Comparison of ENCODE assay signal across 7 mouse cellular contexts in genomic region chr4:141272878-141273277, GRCm38 (mm10). TPM values are rescaled to one million over a fixed set of nuclear protein-coding genes. Genes with fewer than 3 reads are reported as not detected.
DNase-seq lines count a peak whose midpoint lies in the region; ATAC-seq and TF ChIP-seq lines count a peak whose summit lies in the region.

No protein-coding gene starts in this region.

- peak; percentile 60 for DNase-seq in A20 (ENCODE audit: low read depth, low spot score)
- peak; percentile 13 to 48 for DNase-seq in CD8-positive naive resting alpha-beta T cell, adult 2 months (ENCODE audit: low read depth in 2 of 2, low spot score in 2 of 2)
- no peak for DNase-seq in liver, embryonic 13.5 days
- DNase-seq in left cerebral cortex, adult 18-20 months (ENCODE audit: low spot score in 2 of 2): no peak
- DNase-seq in embryo, embryonic 10.5 days (ENCODE audit: low spot score): no peak

- 13% methylated on average over 14 of the region's 14 CpGs for WGBS in forebrain, embryonic 16.5 days
- WGBS in liver, embryonic 13.5 days (ENCODE audit: insufficient replicate concordance): 6% methylated on average over 14 of the region's 14 CpGs

- H3K27me3 ChIP-seq in forebrain, embryonic 16.5 days (replicated peaks; ENCODE audit: control insufficient read depth, insufficient read depth, low read length): no peaks in the 10 kb centered on the region
- peaks cover 26% of the 10 kb centered on the region for H3K27me3 ChIP-seq in liver, embryonic 13.5 days
- H3K27me3 ChIP-seq in myocyte (ENCODE audit: control insufficient read depth, insufficient read depth, insufficient read length): no peaks in the 10 kb centered on the region

- TF ChIP-seq POLR2A in myocyte (IDR thresholded peaks at IDR 0.05; ENCODE audit: insufficient read length, low read depth): peak; percentile 59

- H3K4me1 ChIP-seq in forebrain, embryonic 16.5 days (replicated peaks; ENCODE audit: control insufficient read depth, insufficient read depth, low read length): peaks cover 7% of the 10 kb centered on the region
- peaks cover 13% of the 10 kb centered on the region for H3K4me1 ChIP-seq in liver, embryonic 13.5 days (replicated peaks)

- no peaks in the 10 kb centered on the region for H3K79me2 ChIP-seq in myocyte (ENCODE audit: control insufficient read depth, insufficient read depth)

- H3K4me2 ChIP-seq in forebrain, embryonic 16.5 days (ENCODE audit: low read length): peak overlapping the region; percentile 32
- peak overlapping the region; percentile 20; the same call in 1 of the 2 replicates for H3K4me2 ChIP-seq in liver, embryonic 13.5 days
- H3K4me2 ChIP-seq in myocyte (ENCODE audit: low read depth): peak overlapping the region; percentile 96

- no peak for ATAC-seq in forebrain, embryonic 16.5 days
- ATAC-seq in liver, embryonic 13.5 days (ENCODE audit: low read depth): 0 out of 2 replicates have a peak, but pooled peaks have one; percentile 21

- no peak overlapping the region for H3K27ac ChIP-seq in forebrain, embryonic 16.5 days (ENCODE audit: low read length)
- peak overlapping the region; percentile 32 for H3K27ac ChIP-seq in liver, embryonic 13.5 days

- no peak overlapping the region for H3ac ChIP-seq in myocyte (ENCODE audit: control insufficient read depth, insufficient read length)

- no peak overlapping the region for H3K4me3 ChIP-seq in forebrain, embryonic 16.5 days (replicated peaks; ENCODE audit: low read length)
- H3K4me3 ChIP-seq in liver, embryonic 13.5 days (replicated peaks): no peak overlapping the region
- peak overlapping the region; percentile 17 for H3K4me3 ChIP-seq in myocyte

- no peaks in the 10 kb centered on the region for H3K9me3 ChIP-seq in forebrain, embryonic 16.5 days (ENCODE audit: control insufficient read depth, low read length)
- H3K9me3 ChIP-seq in liver, embryonic 13.5 days (replicated peaks): 0 out of 2 replicates have a peak, but pooled peaks cover 4% of the 10 kb centered on the region

- no peaks in the 10 kb centered on the region for H3K36me3 ChIP-seq in forebrain, embryonic 16.5 days (ENCODE audit: control insufficient read depth, insufficient read depth)
- no peaks in the 10 kb centered on the region for H3K36me3 ChIP-seq in liver, embryonic 13.5 days
- H3K36me3 ChIP-seq in myocyte (ENCODE audit: control insufficient read depth, insufficient read depth): no peaks in the 10 kb centered on the region

- no peak overlapping the region for H3K9ac ChIP-seq in forebrain, embryonic 16.5 days (replicated peaks; ENCODE audit: low read depth, low read length)
- H3K9ac ChIP-seq in liver, embryonic 13.5 days: no peak overlapping the region

TF ChIP-seq in myocyte, 11 proteins besides CTCF, POLR2A, EP300 and RAD21:
- no peak for TF ChIP-seq USF1 (IDR thresholded peaks at IDR 0.05; ENCODE audit: low read depth)
- TF ChIP-seq SRF (IDR thresholded peaks at IDR 0.05; ENCODE audit: control insufficient read depth, insufficient read length, low read depth): no peak
- TF ChIP-seq CEBPB (IDR thresholded peaks at IDR 0.05; ENCODE audit: insufficient read depth, poor library complexity, severe bottlenecking): peak; percentile 64; the same call in 1 of the 2 replicates
- no peak for TF ChIP-seq TCF12 (IDR thresholded peaks at IDR 0.05; ENCODE audit: insufficient read depth, poor library complexity, severe bottlenecking)
- no peak for TF ChIP-seq TCF3 (IDR thresholded peaks at IDR 0.05; ENCODE audit: insufficient read length, low read depth)
- TF ChIP-seq POLR2AphosphoS2 (IDR thresholded peaks at IDR 0.05; ENCODE audit: insufficient read length, low read depth): peak; percentile 72

RNA-seq across cellular contexts. Expression of gene Epha2, which starts 28.2 kb away (rescaled TPM):
- polyA plus RNA-seq in forebrain, embryonic 16.5 days (2015; fragmentation: Nextera tagmentation; extraction: Ambion mirVana): 0.92 and 1.5 TPM in 2 replicates
- polyA plus RNA-seq in liver, embryonic 13.5 days (2015; fragmentation: Nextera tagmentation; extraction: Ambion mirVana): 0.86 and 1.0 TPM in 2 replicates
- 46.8 TPM for polyA plus RNA-seq in myocyte (2012; fragmentation: generic; extraction: Trizol)
- total RNA-seq in left cerebral cortex, adult 18-20 months (2021): 1 to 10 TPM; 1.3 to 1.5 TPM

RNA-seq across cellular contexts. Expression of gene Arhgef19, which starts 33.6 kb away (rescaled TPM):
- polyA plus RNA-seq in forebrain, embryonic 16.5 days (2015; fragmentation: Nextera tagmentation; extraction: Ambion mirVana): 0.71 and 1.1 TPM in 2 replicates
- polyA plus RNA-seq in liver, embryonic 13.5 days (2015; fragmentation: Nextera tagmentation; extraction: Ambion mirVana): 1.0 and 1.1 TPM in 2 replicates
- polyA plus RNA-seq in myocyte (2012; fragmentation: generic; extraction: Trizol): 28.6 TPM
- 10 to 100 TPM; 17.9 to 21.2 TPM for total RNA-seq in left cerebral cortex, adult 18-20 months (2021)

RNA-seq across cellular contexts. Expression of gene Rsg1, which starts 59.1 kb away (rescaled TPM):
- polyA plus RNA-seq in forebrain, embryonic 16.5 days (2015; fragmentation: Nextera tagmentation; extraction: Ambion mirVana): 8.3 and 11.0 TPM in 2 replicates
- polyA plus RNA-seq in liver, embryonic 13.5 days (2015; fragmentation: Nextera tagmentation; extraction: Ambion mirVana): 2.1 and 2.2 TPM in 2 replicates
- 0.78 TPM for polyA plus RNA-seq in myocyte (2012; fragmentation: generic; extraction: Trizol)
- total RNA-seq in left cerebral cortex, adult 18-20 months (2021): 1 to 10 TPM; 3.6 to 4.3 TPM

Comparison
In these comparisons a context has a peak if more than half of its experiments do, and no peak if none do; other contexts are left out.
1. DNase-seq: peak in A20 (single experiment) and CD8-positive naive resting alpha-beta T cell, adult 2 months (2 of 2); none in liver, embryonic 13.5 days (single experiment), left cerebral cortex, adult 18-20 months (0 of 2) and embryo, embryonic 10.5 days (single experiment).
2. H3K4me2 ChIP-seq: peak in every context shown above with its lines; median percentile 96 in myocyte; 32 in forebrain, embryonic 16.5 days; 20 in liver, embryonic 13.5 days.
3. RNA of gene Epha2, which starts 28.2 kb away (polyA plus RNA-seq): 46.8 TPM in myocyte (single experiment); 0.92 to 1.5 TPM in forebrain, embryonic 16.5 days and 0.86 to 1.0 TPM in liver, embryonic 13.5 days; every median in the first group is over 10 times any median in the second.
4. RNA of gene Arhgef19, which starts 33.6 kb away (polyA plus RNA-seq): 28.6 TPM in myocyte (single experiment); 1.0 to 1.1 TPM in liver, embryonic 13.5 days and 0.71 to 1.1 TPM in forebrain, embryonic 16.5 days; every median in the first group is over 10 times any median in the second.